Mouse (Mus musculus) thymus, adult 2 months (tissue): Measurements from ENCODE around the gene Xrcc3. TPM values are rescaled to one million over a fixed set of nuclear protein-coding genes. Genes with fewer than 3 reads are reported as not detected.

Experiments used
- DNase-seq: peaks from one replicate; pipeline ENCODE4 v3.0.0; 2021
- H3K27ac ChIP-seq: fragments of 200-500 bp; 2 replicates; pipeline ENCODE4 v1.5.1; 2012; ENCODE audit warnings: low read length, control low read depth; ENCODE audit not compliant: control insufficient read depth, insufficient read depth
- H3K27me3 ChIP-seq: fragments of 200-500 bp; 2 replicates; pipeline ENCODE4 v1.6.1; 2012; ENCODE audit warnings: mild to moderate bottlenecking, low read length, moderate library complexity, mixed read lengths; ENCODE audit not compliant: control insufficient read depth, insufficient read depth
- H3K36me3 ChIP-seq: fragments of 200-500 bp; 2 replicates; pipeline ENCODE4 v1.6.1; 2012; ENCODE audit warnings: mild to moderate bottlenecking, low read length, moderate library complexity; ENCODE audit not compliant: control insufficient read depth, insufficient read depth
- H3K4me1 ChIP-seq: fragments of 200-500 bp; replicated peaks from 2 replicates; pipeline ENCODE4 v1.6.1; 2012; ENCODE audit warnings: low read length; ENCODE audit not compliant: control insufficient read depth, insufficient read depth
- H3K4me3 ChIP-seq: fragments of 200-500 bp; 2 replicates; pipeline ENCODE4 v1.5.1; 2012; ENCODE audit warnings: mild to moderate bottlenecking, low read length, control low read depth, moderate library complexity; ENCODE audit not compliant: control insufficient read depth, insufficient read depth
- CTCF ChIP-seq: fragments of 200-500 bp; IDR thresholded peaks from 2 replicates; pipeline ENCODE4 v1.5.1; 2012; ENCODE audit warnings: mild to moderate bottlenecking, control low read depth, low read length, moderate library complexity, borderline replicate concordance; ENCODE audit not compliant: control insufficient read depth, poor library complexity, insufficient read depth; ENCODE audit errors: extremely low read depth
- POLR2A ChIP-seq: fragments of 200-500 bp; IDR thresholded peaks from 2 replicates; pipeline ENCODE4 v1.6.1; 2012; ENCODE audit warnings: mild to moderate bottlenecking, low read length, control low read depth, moderate library complexity; ENCODE audit not compliant: control insufficient read depth, poor library complexity, insufficient read depth; ENCODE audit errors: extremely low read depth
- WGBS: fragments of 180-500 bp; shearing (Covaris S2); methylation state at CpG from one replicate; pipeline ENCODE4 v1.1.7; 2018; 5-methylcytosine and 5-hydroxymethylcytosine counted together
- polyA plus RNA-seq: library from polyadenylated mRNA; depleted of rRNA; stranded (reverse); fragments of >200 nt; gene quantifications from 2 replicates; pipeline ENCODE4 v1.2.3, GENCODE M21; 2012

Gene Xrcc3
- polyA plus RNA-seq, 1 experiment: 22.1 TPM

- WGBS: 96% methylated on average over 28 of the region's 28 CpGs
- H3K4me3 ChIP-seq: no peak overlapping the region
- H3K27ac ChIP-seq: no peak overlapping the region
- H3K27me3 ChIP-seq: no peaks in the 10 kb centered on the region
- peaks cover 11% of the 10 kb centered on the region; the same call in 1 of the 2 replicates for H3K36me3 ChIP-seq
- TF ChIP-seq CTCF (no peak), POLR2A (no peak)
- no peaks in the 10 kb centered on the region for H3K4me1 ChIP-seq
- no peak for DNase-seq
Measured at GRCm38 (mm10) chr12:111795180-111795895, 18.3 kb downstream of the Xrcc3 start.

DNA sequence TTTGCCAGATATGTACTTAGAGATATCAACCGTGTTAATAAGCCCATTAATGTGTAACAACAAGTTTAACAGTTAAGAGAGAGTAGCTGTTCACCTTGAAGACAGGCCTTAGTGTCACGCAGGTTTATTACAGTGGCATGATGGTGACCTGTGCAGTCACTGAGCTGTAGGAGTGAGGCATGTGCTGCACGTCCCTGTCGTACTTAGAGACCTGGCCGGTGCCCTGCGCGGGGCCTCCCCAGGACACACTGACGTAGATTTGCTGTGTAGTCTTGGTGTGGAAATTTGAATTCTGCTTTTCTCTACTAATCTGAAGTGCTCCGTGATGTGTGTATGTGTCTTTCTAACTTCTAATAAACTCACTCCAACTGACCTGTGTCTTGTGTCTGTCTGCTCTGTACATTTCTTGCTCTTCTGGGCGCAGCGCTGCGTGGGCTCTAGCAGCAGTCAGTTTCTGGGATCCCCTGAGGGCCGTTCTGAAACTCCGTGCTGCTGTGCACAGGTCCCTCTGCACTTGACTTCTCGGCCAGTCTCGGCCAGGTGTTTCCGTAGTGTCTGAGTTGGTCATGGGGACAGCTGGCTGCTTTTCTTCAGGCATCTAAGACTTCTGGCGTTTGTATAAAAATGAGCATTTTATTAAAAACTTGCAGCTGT is 19.0 kb downstream of the Xrcc3 start:
- 98% methylated on average over 18 of the region's 18 CpGs for WGBS
- DNase-seq: no peak
- H3K27ac ChIP-seq: no peak overlapping the region
- H3K36me3 ChIP-seq: peaks cover 17% of the 10 kb centered on the region
- no peak for TF ChIP-seq CTCF
- H3K4me1 ChIP-seq: no peaks in the 10 kb centered on the region
- no peaks in the 10 kb centered on the region for H3K27me3 ChIP-seq
- H3K4me3 ChIP-seq: no peak overlapping the region

GRCm38 (mm10) chr12:111794102-111794501 is 19.6 kb downstream of the Xrcc3 start:
- 96% methylated on average over 22 of the region's 22 CpGs for WGBS
- peaks cover 22% of the 10 kb centered on the region for H3K36me3 ChIP-seq

DNA sequence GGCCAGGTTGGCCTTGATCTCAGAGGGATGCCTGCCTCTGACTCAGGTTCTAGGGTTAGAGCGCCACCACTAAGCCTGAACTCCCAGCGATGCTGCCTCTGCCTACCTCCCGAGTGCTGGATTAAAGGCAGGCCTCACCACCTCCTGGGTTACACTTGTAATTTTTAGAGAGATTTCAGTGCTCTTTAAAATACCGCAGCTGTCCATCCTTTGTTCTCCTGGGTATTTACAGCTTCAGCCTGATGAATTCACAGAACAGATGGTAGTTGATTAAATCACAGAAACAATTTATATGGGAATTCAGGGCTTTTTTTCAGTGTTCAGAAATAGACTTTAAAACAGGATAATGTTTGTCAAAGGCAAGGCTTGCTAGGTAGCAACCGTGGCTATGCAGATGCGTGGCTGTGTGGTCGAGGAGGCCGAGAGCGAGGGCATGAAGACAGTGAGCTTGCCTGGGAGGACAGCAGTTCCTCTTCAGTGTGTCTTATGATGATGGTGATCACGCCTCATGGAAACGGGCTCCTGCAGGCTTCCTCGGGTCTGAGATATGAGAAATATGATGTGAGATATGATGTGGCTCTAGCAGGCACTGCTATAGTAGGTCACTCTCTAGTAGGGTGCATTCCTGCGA is 22.1 kb downstream of the Xrcc3 start:
- Histone ChIP-seq H3K27me3 (no peaks in the 10 kb centered on the region), H3K27ac (no peak overlapping the region), H3K4me3 (no peak overlapping the region), H3K4me1 (no peaks in the 10 kb centered on the region), H3K36me3 (peaks cover 36% of the 10 kb centered on the region)
- 97% methylated on average over 13 of the region's 13 CpGs for WGBS
- no peak for DNase-seq
- TF ChIP-seq CTCF: no peak
- no peak for TF ChIP-seq POLR2A

More at GRCm38 (mm10) chr12:111794102-111794501, 19.6 kb downstream of the Xrcc3 start:
- DNase-seq: no peak
- Histone ChIP-seq H3K4me1 (no peaks in the 10 kb centered on the region), H3K27me3 (no peaks in the 10 kb centered on the region), H3K4me3 (no peak overlapping the region), H3K27ac (no peak overlapping the region)
- TF ChIP-seq POLR2A: no peak
- no peak for TF ChIP-seq CTCF

GRCm38 (mm10) chr12:111790631-111791030 is 23.0 kb downstream of the Xrcc3 start:
- 95% methylated on average over 7 of the region's 7 CpGs for WGBS
- H3K27me3 ChIP-seq: no peaks in the 10 kb centered on the region
- H3K4me1 ChIP-seq: no peaks in the 10 kb centered on the region
- H3K4me3 ChIP-seq: no peak overlapping the region
- DNase-seq: no peak
- peaks cover 42% of the 10 kb centered on the region for H3K36me3 ChIP-seq
- H3K27ac ChIP-seq: no peak overlapping the region
- TF ChIP-seq POLR2A (no peak), CTCF (no peak)

DNA sequence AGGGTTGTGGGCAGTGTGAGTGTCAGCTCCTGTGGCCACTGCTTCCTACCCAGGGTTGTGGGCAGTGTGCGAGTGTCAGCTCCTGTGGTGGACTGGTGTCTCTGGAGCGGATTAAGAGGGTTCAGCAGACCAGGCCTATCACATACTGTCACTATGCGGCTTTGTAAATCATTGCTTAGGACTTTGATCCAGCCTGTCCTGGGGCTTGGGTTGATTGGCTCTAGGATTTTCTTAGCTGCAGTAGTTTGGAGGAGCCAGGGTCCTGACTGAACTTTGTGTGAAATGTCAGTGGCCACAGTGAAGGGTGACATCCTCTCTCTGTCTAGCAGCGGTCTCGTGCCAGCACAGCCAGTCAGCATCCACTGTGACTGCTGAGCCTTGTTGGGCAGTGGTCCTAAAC is 23.6 kb downstream of the Xrcc3 start:
- no peak for DNase-seq
- TF ChIP-seq CTCF: no peak
- no peak for TF ChIP-seq POLR2A
- no peak overlapping the region for H3K27ac ChIP-seq
- H3K27me3 ChIP-seq: no peaks in the 10 kb centered on the region
- H3K4me1 ChIP-seq: no peaks in the 10 kb centered on the region
- 97% methylated on average over 5 of the region's 5 CpGs for WGBS
- H3K4me3 ChIP-seq: no peak overlapping the region
- peaks cover 47% of the 10 kb centered on the region for H3K36me3 ChIP-seq
